In the genomic region with DNA sequence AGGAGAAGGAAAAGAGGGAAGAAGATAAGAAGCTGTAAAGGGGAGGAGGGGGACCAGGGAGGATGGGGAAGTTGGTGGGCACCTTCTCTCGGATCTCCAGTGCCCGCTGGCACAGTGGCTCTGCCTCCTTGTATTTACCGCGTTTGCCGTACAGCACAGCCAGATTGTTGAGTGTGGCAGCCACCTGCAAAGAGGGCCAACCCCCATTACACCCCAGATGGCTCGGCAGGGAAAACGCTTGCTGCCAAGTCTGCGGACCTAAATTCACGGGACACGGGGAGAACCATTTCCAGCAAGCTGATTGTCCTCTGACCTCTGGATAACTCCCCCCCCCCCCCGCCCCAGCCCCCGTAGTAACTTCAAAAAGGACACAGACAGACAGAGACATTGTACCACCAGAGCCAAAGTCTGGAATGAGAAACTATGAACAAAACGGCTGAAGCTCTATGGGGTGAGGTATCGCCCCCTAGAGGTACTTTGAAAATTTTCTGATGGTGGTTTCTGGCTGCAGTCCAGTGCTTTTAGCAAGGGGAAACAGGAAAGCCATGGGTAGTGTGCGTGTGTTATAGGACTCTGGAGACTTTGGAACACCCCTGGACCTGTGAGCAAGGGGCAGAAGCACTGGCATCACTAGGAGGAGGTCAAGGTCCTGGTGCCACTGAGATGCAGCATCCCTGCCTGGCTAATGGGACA, we compare ENCODE assay signal across 8 mouse cellular contexts. TPM values are rescaled to one million over a fixed set of nuclear protein-coding genes. Genes with fewer than 3 reads are reported as not detected.
DNase-seq lines count a peak whose midpoint lies in the region; ATAC-seq lines count a peak whose summit lies in the region.

No protein-coding gene starts in this region.

- WGBS in heart, embryonic 12.5 days = 25% methylated on average over 15 of the region's 15 CpGs
- WGBS in kidney, embryonic 14.5 days = 26% methylated on average over 15 of the region's 15 CpGs
- WGBS in liver, embryonic 12.5 days (ENCODE audit: insufficient replicate concordance) = 25% methylated on average over 15 of the region's 15 CpGs

- H3K36me3 ChIP-seq in heart, embryonic 12.5 days = peaks cover 70% of the 10 kb centered on the region
- H3K36me3 ChIP-seq in kidney, embryonic 14.5 days (ENCODE audit: control insufficient read depth, insufficient read depth, low read length) = peaks cover 34% of the 10 kb centered on the region
- H3K36me3 ChIP-seq in liver, embryonic 12.5 days = peaks cover 8% of the 10 kb centered on the region

- peak; percentile 57 for ATAC-seq in CD4-positive, CD25-positive, alpha-beta regulatory T cell, adult 4 months
- peak; percentile 10; the same call in 1 of the 2 replicates for ATAC-seq in heart, embryonic 12.5 days (ENCODE audit: insufficient number of reproducible peaks, low FRiP score)
- peak; percentile 30; the same call in 1 of the 2 replicates for ATAC-seq in kidney, embryonic 14.5 days (ENCODE audit: low FRiP score, low TSS enrichment)
- ATAC-seq in liver, embryonic 12.5 days = no peak
- no peak for ATAC-seq in erythroblast, adult 5-6 weeks (replicated peaks; ENCODE audit: low FRiP score, poor library complexity, severe bottlenecking)

- peak; percentile 93 for DNase-seq in NIH3T3 (ENCODE audit: low read depth)
- peak; percentile 78 for DNase-seq in embryo, embryonic 11 days
- peak; percentile 80 for DNase-seq in naive thymus-derived CD4-positive, alpha-beta T cell, adult 2 months (ENCODE audit: low read depth)

- H3K4me1 ChIP-seq in heart, embryonic 12.5 days (replicated peaks) = peaks cover 20% of the 10 kb centered on the region
- 0 out of 2 replicates have a peak, but pooled peaks cover 6% of the 10 kb centered on the region for H3K4me1 ChIP-seq in kidney, embryonic 14.5 days (ENCODE audit: control insufficient read depth, insufficient read depth, low read length)
- peaks cover 10% of the 10 kb centered on the region; the same call in 1 of the 2 replicates for H3K4me1 ChIP-seq in liver, embryonic 12.5 days

- H3K9me3 ChIP-seq in heart, embryonic 12.5 days (replicated peaks) = no peaks in the 10 kb centered on the region
- no peaks in the 10 kb centered on the region for H3K9me3 ChIP-seq in kidney, embryonic 14.5 days (ENCODE audit: control insufficient read depth, low read length)
- no peaks in the 10 kb centered on the region for H3K9me3 ChIP-seq in liver, embryonic 12.5 days (replicated peaks)

- peak overlapping the region; percentile 48; the same call in 1 of the 2 replicates for H3K9ac ChIP-seq in heart, embryonic 12.5 days
- H3K9ac ChIP-seq in kidney, embryonic 14.5 days (ENCODE audit: low read depth, low read length) = 0 out of 2 replicates have a peak overlapping the region, but pooled peaks have one; percentile 8
- no peak overlapping the region; the same call in 1 of the 2 replicates for H3K9ac ChIP-seq in liver, embryonic 12.5 days

- H3K4me2 ChIP-seq in heart, embryonic 12.5 days = peak overlapping the region; percentile 29; the same call in 1 of the 2 replicates
- no peak overlapping the region; the same call in 1 of the 2 replicates for H3K4me2 ChIP-seq in kidney, embryonic 14.5 days (replicated peaks; ENCODE audit: low read depth, low read length)
- H3K4me2 ChIP-seq in liver, embryonic 12.5 days = peak overlapping the region; percentile 43

- H3K4me3 ChIP-seq in heart, embryonic 12.5 days = no peak overlapping the region
- H3K4me3 ChIP-seq in kidney, embryonic 14.5 days (ENCODE audit: low read length) = no peak overlapping the region
- no peak overlapping the region for H3K4me3 ChIP-seq in liver, embryonic 12.5 days

- H3K27ac ChIP-seq in heart, embryonic 12.5 days (ENCODE audit: poor library complexity, severe bottlenecking) = no peak overlapping the region
- H3K27ac ChIP-seq in kidney, embryonic 14.5 days (ENCODE audit: low read depth, low read length) = no peak overlapping the region
- H3K27ac ChIP-seq in liver, embryonic 12.5 days = no peak overlapping the region

- H3K27me3 ChIP-seq in heart, embryonic 12.5 days (replicated peaks) = no peaks in the 10 kb centered on the region
- no peaks in the 10 kb centered on the region for H3K27me3 ChIP-seq in kidney, embryonic 14.5 days (ENCODE audit: control insufficient read depth, insufficient read depth, low read length)
- no peaks in the 10 kb centered on the region for H3K27me3 ChIP-seq in liver, embryonic 12.5 days (replicated peaks)

RNA-seq across cellular contexts. Expression of gene Ptk7, which starts 7.7 kb away (rescaled TPM):
- polyA plus RNA-seq in CD4-positive, CD25-positive, alpha-beta regulatory T cell, adult 4 months (2017; shearing (Covaris generic)) = not detected
- 68.5 and 71.4 TPM in 2 replicates for polyA plus RNA-seq in heart, embryonic 12.5 days (2016; fragmentation: Nextera tagmentation; extraction: Ambion mirVana)
- polyA plus RNA-seq in kidney, embryonic 14.5 days (2014; fragmentation: Nextera tagmentation; extraction: Ambion mirVana) = 58.5 and 64.1 TPM in 2 replicates
- 16.8 and 17.7 TPM in 2 replicates for polyA plus RNA-seq in liver, embryonic 12.5 days (2016; fragmentation: Nextera tagmentation; extraction: Ambion mirVana)
- not detected in 2 replicates for total RNA-seq in erythroblast, adult 5-6 weeks (2015; ENCODE audit: low replicate concordance)
- not detected in 2 replicates for total RNA-seq in erythroblast, adult 5-6 weeks (2017; ENCODE audit: low replicate concordance)

RNA-seq across cellular contexts. Expression of gene Klc4, which starts 8.8 kb away (rescaled TPM):
- 10 to 100 TPM; 13.6 to 14.7 TPM for polyA plus RNA-seq in CD4-positive, CD25-positive, alpha-beta regulatory T cell, adult 4 months (2017; shearing (Covaris generic))
- 19.9 and 21.1 TPM in 2 replicates for polyA plus RNA-seq in heart, embryonic 12.5 days (2016; fragmentation: Nextera tagmentation; extraction: Ambion mirVana)
- 22.0 and 31.5 TPM in 2 replicates for polyA plus RNA-seq in kidney, embryonic 14.5 days (2014; fragmentation: Nextera tagmentation; extraction: Ambion mirVana)
- 6.3 and 6.6 TPM in 2 replicates for polyA plus RNA-seq in liver, embryonic 12.5 days (2016; fragmentation: Nextera tagmentation; extraction: Ambion mirVana)
- 0.38 and 1.3 TPM in 2 replicates for total RNA-seq in erythroblast, adult 5-6 weeks (2015; ENCODE audit: low replicate concordance)
- 7.7 and 12.0 TPM in 2 replicates for total RNA-seq in erythroblast, adult 5-6 weeks (2017; ENCODE audit: low replicate concordance)

RNA-seq across cellular contexts. Expression of gene Mrpl2, which starts 9.1 kb away (rescaled TPM):
- polyA plus RNA-seq in CD4-positive, CD25-positive, alpha-beta regulatory T cell, adult 4 months (2017; shearing (Covaris generic)) = 10 to 100 TPM; 57.0 to 65.9 TPM
- 90.9 and 99.0 TPM in 2 replicates for polyA plus RNA-seq in heart, embryonic 12.5 days (2016; fragmentation: Nextera tagmentation; extraction: Ambion mirVana)
- 121 and 141 TPM in 2 replicates for polyA plus RNA-seq in kidney, embryonic 14.5 days (2014; fragmentation: Nextera tagmentation; extraction: Ambion mirVana)
- 95.0 and 106 TPM in 2 replicates for polyA plus RNA-seq in liver, embryonic 12.5 days (2016; fragmentation: Nextera tagmentation; extraction: Ambion mirVana)
- 35.5 and 61.9 TPM in 2 replicates for total RNA-seq in erythroblast, adult 5-6 weeks (2015; ENCODE audit: low replicate concordance)
- total RNA-seq in erythroblast, adult 5-6 weeks (2017; ENCODE audit: low replicate concordance) = 19.5 and 41.6 TPM in 2 replicates

RNA-seq across cellular contexts. Expression of gene Cul7, which starts 13.2 kb away (rescaled TPM):
- polyA plus RNA-seq in CD4-positive, CD25-positive, alpha-beta regulatory T cell, adult 4 months (2017; shearing (Covaris generic)) = 1 to 10 TPM; 3.3 to 5.9 TPM
- polyA plus RNA-seq in heart, embryonic 12.5 days (2016; fragmentation: Nextera tagmentation; extraction: Ambion mirVana) = 48.1 and 53.1 TPM in 2 replicates
- polyA plus RNA-seq in kidney, embryonic 14.5 days (2014; fragmentation: Nextera tagmentation; extraction: Ambion mirVana) = 40.7 and 42.6 TPM in 2 replicates
- 16.9 and 18.3 TPM in 2 replicates for polyA plus RNA-seq in liver, embryonic 12.5 days (2016; fragmentation: Nextera tagmentation; extraction: Ambion mirVana)
- total RNA-seq in erythroblast, adult 5-6 weeks (2015; ENCODE audit: low replicate concordance) = 1.9 and 3.8 TPM in 2 replicates
- total RNA-seq in erythroblast, adult 5-6 weeks (2017; ENCODE audit: low replicate concordance) = 0.68 and 1.1 TPM in 2 replicates

RNA-seq across cellular contexts. Expression of gene Rrp36, which starts 37.2 kb away (rescaled TPM):
- polyA plus RNA-seq in CD4-positive, CD25-positive, alpha-beta regulatory T cell, adult 4 months (2017; shearing (Covaris generic)) = 10 to 100 TPM; 47.2 to 62.6 TPM
- polyA plus RNA-seq in heart, embryonic 12.5 days (2016; fragmentation: Nextera tagmentation; extraction: Ambion mirVana) = 36.5 and 38.9 TPM in 2 replicates
- 54.0 and 66.5 TPM in 2 replicates for polyA plus RNA-seq in kidney, embryonic 14.5 days (2014; fragmentation: Nextera tagmentation; extraction: Ambion mirVana)
- 37.0 and 37.3 TPM in 2 replicates for polyA plus RNA-seq in liver, embryonic 12.5 days (2016; fragmentation: Nextera tagmentation; extraction: Ambion mirVana)
- total RNA-seq in erythroblast, adult 5-6 weeks (2015; ENCODE audit: low replicate concordance) = 2.1 and 7.9 TPM in 2 replicates
- total RNA-seq in erythroblast, adult 5-6 weeks (2017; ENCODE audit: low replicate concordance) = 7.7 and 11.3 TPM in 2 replicates

Comparison
In these comparisons a context has a peak if more than half of its experiments do, and no peak if none do; other contexts are left out.
1. ATAC-seq: peak in CD4-positive, CD25-positive, alpha-beta regulatory T cell, adult 4 months (single experiment), heart, embryonic 12.5 days (single experiment) and kidney, embryonic 14.5 days (single experiment); none in liver, embryonic 12.5 days (single experiment) and erythroblast, adult 5-6 weeks (single experiment).
2. RNA of gene Ptk7, which starts 7.7 kb away (polyA plus RNA-seq): 68.5 to 71.4 TPM in heart, embryonic 12.5 days, 58.5 to 64.1 TPM in kidney, embryonic 14.5 days and 16.8 to 17.7 TPM in liver, embryonic 12.5 days; not detected in CD4-positive, CD25-positive, alpha-beta regulatory T cell, adult 4 months; every median in the first group is over 10 times any median in the second.
3. Peak in every context shown above with its lines, with median percentiles within 50 percentile points of each other: DNase-seq.